Mouse (Mus musculus): ENCODE results near the gene Tex52.

Gene Tex52

DNA sequence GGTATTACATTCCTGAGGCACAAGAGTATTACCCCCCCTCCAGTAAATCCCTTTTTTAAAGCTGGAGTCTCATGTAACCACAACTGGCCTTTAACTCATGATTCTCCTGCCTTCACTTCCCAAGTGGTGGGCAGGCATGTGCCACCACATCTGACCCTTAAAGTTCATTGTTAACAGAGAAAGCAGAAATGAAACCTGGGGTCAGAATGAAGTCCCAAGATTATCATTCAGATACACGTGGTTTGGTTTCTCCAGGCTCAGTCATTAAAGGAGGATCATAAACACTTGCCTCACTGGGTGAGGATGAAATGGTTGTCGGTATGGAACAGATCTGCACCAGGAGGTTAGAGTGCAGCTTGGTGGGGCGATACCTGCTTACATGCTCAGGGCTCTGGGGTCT, 6.0 kb downstream of the Tex52 start:
- no peak for DNase-seq

- DNase-seq: no peak
Measured at GRCm38 (mm10) chr6:128383752-128384151, 8.5 kb downstream of the Tex52 start.

GRCm38 (mm10) chr6:128385026-128385425, 9.8 kb downstream of the Tex52 start:
- DNase-seq: no peak

DNA sequence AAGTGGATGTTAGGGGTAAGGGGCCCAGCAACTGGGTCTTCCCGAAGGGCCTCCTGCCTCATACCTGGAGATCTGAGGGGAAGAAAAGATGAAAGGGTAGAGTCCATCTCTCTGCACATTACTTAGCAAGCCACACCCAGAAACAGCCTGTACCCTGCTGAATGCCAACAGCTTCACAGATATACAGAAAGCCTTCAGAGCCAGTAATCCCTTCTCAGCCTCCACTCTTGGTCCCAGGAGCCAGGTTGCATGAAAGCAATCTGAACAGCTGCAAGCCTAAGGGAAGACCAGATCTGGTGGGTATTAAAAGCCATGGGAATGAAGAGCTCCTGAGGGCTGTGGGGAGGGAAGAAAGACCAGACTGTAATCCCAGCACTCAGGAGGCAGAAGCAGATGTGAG, 13.9 kb downstream of the Tex52 start:
- no peak for DNase-seq

DNA sequence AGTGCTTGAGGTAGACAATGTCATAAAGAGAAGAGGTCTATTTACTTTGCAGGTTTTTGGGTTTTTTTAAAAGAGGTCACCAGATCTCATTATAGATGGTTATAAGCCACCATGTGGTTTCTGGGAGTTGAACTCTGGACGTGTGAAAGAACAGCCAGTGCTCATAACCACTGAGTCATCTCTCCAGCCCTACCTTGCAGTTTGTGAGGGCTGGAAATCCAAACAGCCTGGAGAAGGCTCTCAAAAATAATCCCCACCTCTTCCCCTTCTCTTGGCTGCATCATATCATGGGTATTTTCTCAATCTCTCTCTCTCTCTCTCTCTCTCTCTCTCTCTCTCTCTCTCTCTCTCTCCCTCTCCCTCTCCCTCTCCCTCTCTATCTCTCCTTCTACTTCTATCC, 15.4 kb downstream of the Tex52 start:
- DNase-seq: no peak

- DNase-seq: peak; percentile 64
Measured at GRCm38 (mm10) chr6:128397574-128398261, 22.5 kb downstream of the Tex52 start.

GRCm38 (mm10) chr6:128398996-128399395, 23.7 kb downstream of the Tex52 start, which contains the start of gene Nrip2:
Gene Nrip2 (plus strand): TSS chr6:128399296.
- no peak for DNase-seq

- peak; percentile 45 for DNase-seq
Measured at GRCm38 (mm10) chr6:128399421-128400185, 24.3 kb downstream of the Tex52 start.

DNA sequence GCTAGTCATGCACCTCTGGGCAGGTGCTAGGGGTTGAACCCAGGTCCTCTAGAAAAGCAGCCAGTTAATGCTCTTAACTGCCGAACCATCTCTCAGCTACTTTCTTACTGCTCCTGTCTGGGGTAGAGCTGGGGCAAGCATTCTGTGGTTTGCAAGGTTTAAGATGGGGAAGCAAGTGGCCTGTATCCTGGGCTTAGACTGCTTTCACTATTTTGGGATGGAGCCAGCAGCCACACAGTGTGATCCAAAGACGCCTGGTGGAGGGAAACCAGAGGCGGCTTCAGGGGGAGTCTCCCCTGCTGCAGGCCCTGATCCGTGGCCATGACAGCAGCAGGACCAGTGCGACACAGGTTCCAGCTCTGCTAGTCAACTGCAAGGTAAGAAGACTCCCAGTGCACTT, 29.5 kb downstream of the Tex52 start:
- DNase-seq: no peak

GRCm38 (mm10) chr6:128408544-128409125, 33.4 kb downstream of the Tex52 start:
- no peak for DNase-seq

GRCm38 (mm10) chr6:128410305-128410704, 35.0 kb downstream of the Tex52 start:
- no peak for DNase-seq

GRCm38 (mm10) chr6:128411115-128411514, 35.9 kb downstream of the Tex52 start:
- DNase-seq: peak; percentile 87

DNA sequence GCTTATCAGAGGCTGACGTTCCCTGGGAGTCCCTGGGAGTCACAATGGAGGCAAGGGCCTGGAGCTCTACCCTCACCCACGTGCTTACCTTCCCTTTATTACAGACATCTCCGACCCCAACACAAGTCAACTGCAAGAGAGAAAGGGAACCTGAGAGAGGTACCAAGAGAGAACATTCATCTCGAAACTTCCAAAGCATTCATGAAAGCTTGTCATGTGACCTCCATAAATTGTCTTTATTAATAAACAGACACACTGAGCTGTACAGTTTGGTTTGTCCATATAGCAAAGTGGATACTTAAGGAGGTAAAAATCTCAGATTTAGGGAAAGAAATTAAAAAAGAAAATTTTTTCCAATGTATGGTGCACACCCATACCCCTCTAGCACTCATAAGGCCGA, 40.9 kb downstream of the Tex52 start:
- DNase-seq: no peak

DNA sequence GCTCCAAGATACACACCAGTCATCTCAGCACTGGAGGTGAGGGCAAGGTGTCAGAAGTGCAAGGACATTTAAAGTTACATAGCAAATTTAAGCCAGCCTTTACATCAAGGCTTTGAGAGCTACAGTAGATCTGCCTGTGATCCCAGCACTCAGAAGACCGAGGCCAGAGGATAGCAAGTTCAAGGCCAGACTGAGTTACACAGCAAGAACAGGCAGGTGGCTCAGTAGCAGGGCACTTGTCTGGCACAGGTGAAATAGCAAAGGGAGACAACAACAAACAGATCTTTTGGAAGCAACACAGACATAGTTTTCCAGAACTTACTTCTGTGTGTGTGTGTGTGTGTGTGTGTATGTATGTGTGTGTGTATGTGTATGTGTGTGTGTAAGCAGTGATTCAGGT, 42.8 kb downstream of the Tex52 start:
- DNase-seq: no peak

DNA sequence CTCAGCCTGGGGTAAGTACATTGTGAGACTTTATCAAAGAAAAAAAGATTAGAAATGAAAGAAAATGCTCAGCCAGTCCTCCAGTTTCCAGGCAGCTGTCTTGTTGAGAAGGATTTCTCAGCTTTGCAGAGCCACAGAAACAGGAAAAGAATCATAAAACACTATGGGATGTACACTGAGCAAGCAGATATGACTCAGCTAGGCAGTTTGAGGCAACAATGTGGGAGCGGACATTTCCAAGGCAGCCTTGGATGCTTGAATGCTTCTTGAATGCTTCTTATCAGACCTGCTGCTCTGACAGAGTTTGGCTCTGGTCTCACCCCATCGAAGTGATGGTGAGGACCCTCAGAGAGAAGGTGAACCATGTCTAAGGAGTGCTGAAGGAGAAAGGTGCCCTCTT, 45.8 kb downstream of the Tex52 start:
- DNase-seq: no peak

GRCm38 (mm10) chr6:128421480-128421879, 46.2 kb downstream of the Tex52 start:
- no peak for DNase-seq

DNA sequence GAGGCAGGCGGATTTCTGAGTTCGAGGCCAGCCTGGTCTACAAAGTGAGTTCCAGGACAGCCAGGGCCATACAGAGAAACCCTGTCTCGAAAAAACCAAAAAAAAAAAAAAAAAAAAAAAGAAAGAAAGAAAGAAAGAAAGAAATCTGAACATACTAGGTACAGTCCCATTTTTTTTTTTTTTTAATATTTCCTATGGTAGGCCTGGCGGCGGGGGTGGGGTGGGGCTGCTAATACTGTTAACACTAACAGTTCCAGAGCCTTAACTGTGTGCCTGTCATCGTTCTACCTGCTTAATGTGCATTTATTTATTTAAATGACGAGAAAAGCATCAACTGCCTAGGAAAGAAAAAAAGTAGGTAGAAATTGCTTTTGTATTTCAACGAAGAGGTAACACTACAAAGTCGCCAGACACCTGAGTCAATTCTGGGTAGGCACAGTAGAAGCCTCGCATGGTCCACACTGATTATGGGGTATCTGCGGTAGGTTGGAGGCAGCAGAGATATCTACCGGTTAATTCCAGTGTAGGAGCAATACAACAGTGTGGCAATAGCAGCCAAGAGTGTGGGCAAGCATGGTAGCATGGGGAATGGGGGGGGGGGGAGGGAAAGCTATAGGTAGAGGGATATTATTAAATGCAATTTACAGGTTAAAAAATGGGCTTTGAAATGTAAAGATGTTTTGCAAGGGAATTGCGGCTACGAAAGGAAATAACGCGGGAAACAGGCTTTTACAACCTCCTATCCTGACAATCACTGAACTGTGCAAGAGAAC, 48.4 kb downstream of the Tex52 start:
- DNase-seq: no peak

GRCm38 (mm10) chr6:128424269-128425019, 49.2 kb downstream of the Tex52 start, which contains the start of gene Itfg2:
Gene Itfg2 (minus strand): TSS chr6:128424931.
- DNase-seq: peak; percentile 98

DNA sequence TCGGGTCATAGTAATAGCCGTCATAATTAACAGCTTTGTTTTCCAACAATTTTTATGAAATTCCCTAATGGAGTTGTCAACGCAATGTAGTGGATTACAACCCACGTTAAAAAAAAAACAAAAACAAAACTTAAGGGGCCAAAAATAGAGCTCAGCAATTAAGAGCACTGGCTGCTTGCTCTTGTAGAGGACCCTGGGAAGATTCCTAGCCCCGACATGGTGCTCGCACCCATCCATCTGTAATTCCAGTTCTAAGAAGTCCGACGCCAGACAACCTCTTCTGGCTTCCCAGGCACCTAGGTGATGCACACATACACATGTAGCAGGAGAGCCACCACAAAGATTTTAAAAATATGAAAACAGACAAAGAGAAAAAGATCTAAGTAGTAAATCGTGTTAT, 49.8 kb downstream of the Tex52 start:
- no peak for DNase-seq

DNA sequence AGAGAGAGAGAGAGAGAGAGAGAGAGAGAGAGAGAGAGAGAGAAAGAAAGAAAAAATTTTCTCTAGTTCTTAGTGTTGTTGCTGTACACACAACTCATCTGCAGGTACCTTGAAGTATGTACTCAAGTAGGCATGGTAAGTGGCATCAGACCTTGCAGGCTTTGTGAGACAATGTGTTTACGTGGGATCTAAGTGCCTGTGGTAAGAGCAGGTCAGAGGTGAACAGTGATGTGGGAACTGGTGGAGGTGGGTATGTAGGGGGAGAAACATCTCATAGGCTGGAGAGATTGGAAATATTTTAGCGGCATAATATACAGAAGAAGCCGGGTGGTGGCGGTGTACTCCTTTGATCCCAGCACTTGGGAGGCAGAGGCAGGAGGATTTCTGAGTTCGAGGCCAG, 52.3 kb downstream of the Tex52 start:
- DNase-seq: no peak

DNA sequence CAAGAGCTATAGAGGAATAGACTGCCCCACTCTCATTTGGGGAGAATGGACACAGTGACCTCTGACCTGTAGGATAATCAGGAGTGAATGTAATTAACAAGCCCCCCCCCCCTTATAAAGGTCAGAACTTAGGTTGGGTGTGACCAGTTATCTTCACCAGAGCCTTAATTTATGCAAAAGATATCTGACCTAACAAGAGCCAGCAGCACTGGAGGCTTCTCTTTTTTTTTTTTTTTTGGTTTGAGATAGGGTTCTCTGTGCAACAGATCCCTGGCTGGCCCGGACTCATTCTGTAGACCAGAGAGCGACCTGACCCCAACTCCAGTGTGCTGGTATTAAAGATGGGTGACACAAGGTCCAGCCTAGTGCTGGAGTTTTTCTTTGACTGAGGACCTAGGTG, 54.0 kb downstream of the Tex52 start:
- DNase-seq: no peak

DNA sequence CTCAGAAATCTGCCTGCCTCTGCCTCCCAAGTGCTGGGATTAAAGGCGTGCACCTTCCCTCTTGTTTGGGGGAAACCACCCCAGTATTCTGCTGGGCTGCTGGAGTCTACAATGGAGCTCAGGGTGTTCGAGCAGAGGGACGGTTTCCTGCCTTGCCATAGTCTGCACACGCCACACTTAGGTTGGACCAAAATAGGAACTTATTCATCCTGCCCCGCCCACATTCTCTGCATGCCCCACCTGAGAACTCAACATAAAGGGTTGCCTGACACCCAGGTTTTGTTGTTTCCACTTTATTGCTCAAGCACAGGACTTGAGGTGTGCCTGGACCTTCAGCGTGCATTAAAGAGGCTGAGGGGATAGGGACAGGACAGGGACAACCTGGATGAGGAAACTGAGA, 54.6 kb downstream of the Tex52 start:
- DNase-seq: no peak
